Mouse (Mus musculus) heart, postnatal 0 days (tissue): ENCODE results near the gene Gm10563. TPM values are rescaled to one million over a fixed set of nuclear protein-coding genes. Genes with fewer than 3 reads are reported as not detected.

Source experiments
- ATAC-seq: fragments of 200-750 bp; cut with Nextera tagmentation; 2 replicates; pipeline ENCODE4 v1.8.0; 2017; ENCODE audit warnings: low read depth, moderate number of reproducible peaks, moderate library complexity; ENCODE audit not compliant: insufficient read depth
- DNase-seq: peaks from one replicate; pipeline ENCODE4 v3.0.0-alpha.2; 2016; ENCODE audit warnings: low spot score
- H3K27ac ChIP-seq: fragments of 300-500 bp; sonication (generic); 2 replicates; pipeline ENCODE4 v1.5.1; 2014; ENCODE audit warnings: low read depth, mild to moderate bottlenecking
- H3K27me3 ChIP-seq: fragments of 300-500 bp; sonication (generic); 2 replicates; pipeline ENCODE4 v1.6.1; 2014; ENCODE audit warnings: low read length, mixed read lengths; ENCODE audit not compliant: control insufficient read depth, insufficient read depth
- H3K36me3 ChIP-seq: fragments of 300-500 bp; sonication (generic); replicated peaks from 2 replicates; pipeline ENCODE4 v1.6.1; 2014; ENCODE audit warnings: low read length, mixed read lengths; ENCODE audit not compliant: control insufficient read depth, insufficient read depth
- H3K4me1 ChIP-seq: fragments of 300-500 bp; sonication (generic); 2 replicates; pipeline ENCODE4 v1.6.1; 2014; ENCODE audit warnings: antibody characterized with exemption; ENCODE audit not compliant: control insufficient read depth, insufficient read depth
- H3K4me2 ChIP-seq: fragments of 300-500 bp; sonication (generic); 2 replicates; pipeline ENCODE4 v1.6.1; 2014; ENCODE audit warnings: low read depth, mild to moderate bottlenecking, low read length, moderate library complexity
- H3K4me3 ChIP-seq: fragments of 300-500 bp; sonication (generic); 2 replicates; pipeline ENCODE4 v1.5.1; 2014; ENCODE audit warnings: low read depth, low read length
- H3K9ac ChIP-seq: fragments of 300-500 bp; sonication (generic); replicated peaks from 2 replicates; pipeline ENCODE4 v1.6.1; 2014; ENCODE audit warnings: low read depth, low read length, mixed read lengths
- H3K9me3 ChIP-seq: fragments of 300-500 bp; sonication (generic); replicated peaks from 2 replicates; pipeline ENCODE4 v1.6.1; 2016; ENCODE audit warnings: low read length; ENCODE audit not compliant: control insufficient read depth
- CTCF ChIP-seq: IDR thresholded peaks from 2 replicates; pipeline ENCODE4 v1.5.1; 2016; ENCODE audit warnings: antibody characterized with exemption, control low read depth, low read depth
- EP300 ChIP-seq: IDR thresholded peaks from 2 replicates; pipeline ENCODE4 v1.6.1; 2016; ENCODE audit warnings: antibody characterized with exemption, low read depth
- WGBS: fragments of 180-500 bp; shearing (Covaris S2); extraction: QIAGEN DNeasy Blood & Tissue Kit; methylation state at CpG from one replicate; pipeline ENCODE4 v1.1.7; 2014; 5-methylcytosine and 5-hydroxymethylcytosine counted together
- polyA plus RNA-seq: library from polyadenylated mRNA; unstranded; fragments of >200 nt; fragmentation: Nextera tagmentation; extraction: Ambion mirVana; gene quantifications from 2 replicates; pipeline ENCODE4 v1.2.1, GENCODE M21; 2015
- total RNA-seq: library from RNA; depleted of rRNA; stranded (reverse); fragments of >200 nt; gene quantifications from 2 replicates; pipeline ENCODE4 v1.2.3, GENCODE M21; 2014; ENCODE audit warnings: low replicate concordance

The Gm10563 gene
- total and polyA plus RNA-seq, 2 experiments from 2014 or later: not detected

- H3K4me1 ChIP-seq: peaks cover 41% of the 10 kb centered on the region
- H3K36me3 ChIP-seq: peaks cover 34% of the 10 kb centered on the region
- peak overlapping the region; percentile 66 for H3K4me2 ChIP-seq
- H3K4me3 ChIP-seq: peak overlapping the region; percentile 53
- peak; percentile 39; the same call in 1 of the 2 replicates for ATAC-seq
- peak overlapping the region; percentile 58; the same call in 1 of the 2 replicates for H3K9ac ChIP-seq
- peaks cover 26% of the 10 kb centered on the region for H3K27me3 ChIP-seq
- H3K9me3 ChIP-seq: no peaks in the 10 kb centered on the region
- TF ChIP-seq CTCF: peak; percentile 26; the same call in 1 of the 2 replicates
- TF ChIP-seq EP300: no peak
- H3K27ac ChIP-seq: peak overlapping the region; percentile 72
- peak; percentile 59 for DNase-seq
- 2% methylated on average over 31 of the region's 31 CpGs for WGBS
Observed at GRCm38 (mm10) chr4:155653451-155654182, 8.4 kb upstream of the Gm10563 start.

GRCm38 (mm10) chr4:155653086-155653450, 7.9 kb upstream of the Gm10563 start, which contains the start of gene Mmp23:
Gene Mmp23, minus strand, starts transcription at chr4:155653384.
- ATAC-seq (peak; percentile 51), DNase-seq (peak; percentile 47)
- H3K4me3 ChIP-seq: peak within 1 kb of the TSS; percentile 53
- TF ChIP-seq CTCF (no peak), EP300 (no peak)
- peak within 1 kb of the TSS; percentile 72 for H3K27ac ChIP-seq
- under 1% methylated on average over 32 of the region's 33 CpGs for WGBS
- no peaks in the 10 kb centered on the region for H3K9me3 ChIP-seq
- H3K4me2 ChIP-seq: peak within 1 kb of the TSS; percentile 66
- H3K36me3 ChIP-seq: peaks cover 39% of the 10 kb centered on the region
- peaks cover 26% of the 10 kb centered on the region for H3K27me3 ChIP-seq
- peak within 1 kb of the TSS; percentile 58 for H3K9ac ChIP-seq
- peaks cover 41% of the 10 kb centered on the region for H3K4me1 ChIP-seq

GRCm38 (mm10) chr4:155652283-155653085, 7.3 kb upstream of the Gm10563 start:
- Histone ChIP-seq H3K4me3 (peak overlapping the region; percentile 53), H3K27me3 (peaks cover 26% of the 10 kb centered on the region), H3K36me3 (peaks cover 45% of the 10 kb centered on the region), H3K9me3 (no peaks in the 10 kb centered on the region), H3K27ac (peak overlapping the region; percentile 72), H3K4me2 (peak overlapping the region; percentile 66), H3K9ac (peak overlapping the region; percentile 58), H3K4me1 (peaks cover 41% of the 10 kb centered on the region)
- DNase-seq (peak; percentile 11), ATAC-seq (no peak)
- WGBS: 27% methylated on average over 36 of the region's 36 CpGs
- TF ChIP-seq EP300 (no peak), CTCF (no peak)

DNA sequence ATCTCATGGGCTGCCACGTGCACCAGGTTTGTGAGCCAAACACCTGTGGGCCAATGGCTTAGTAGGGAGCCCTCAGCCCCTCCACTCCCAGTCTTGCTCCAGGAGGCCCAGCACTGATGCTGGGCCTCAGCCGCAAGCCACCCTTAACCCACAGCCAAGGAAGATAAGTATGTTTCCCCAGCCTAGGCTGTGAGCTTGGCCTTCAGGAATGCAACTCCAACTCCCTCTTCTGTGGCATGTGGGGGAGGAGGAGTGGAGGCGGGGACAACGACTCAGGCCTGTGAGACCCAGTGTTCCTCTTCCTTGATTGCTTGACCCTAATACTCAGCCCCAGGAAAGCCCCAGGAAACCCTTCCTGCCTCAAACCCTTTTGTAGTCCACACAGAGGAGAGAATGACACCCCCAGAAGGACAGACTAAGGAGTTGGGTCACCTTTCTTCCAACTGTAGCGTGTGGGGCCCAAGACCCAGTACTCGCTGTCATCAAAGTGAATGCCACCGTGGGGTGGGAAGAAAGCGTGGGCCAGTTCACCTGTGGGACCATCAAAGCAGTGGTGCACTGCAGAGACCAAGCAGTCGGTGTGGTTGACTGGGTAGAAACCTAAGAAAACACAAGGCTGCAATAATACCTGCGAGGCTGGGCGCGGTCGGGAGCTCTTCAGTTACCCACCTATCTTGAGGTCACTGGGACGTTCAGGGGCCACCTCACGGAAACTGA, 6.5 kb upstream of the Gm10563 start:
- Histone ChIP-seq H3K4me2 (peak overlapping the region; percentile 66), H3K4me3 (peak overlapping the region; percentile 53; the same call in 1 of the 2 replicates), H3K27me3 (peaks cover 26% of the 10 kb centered on the region), H3K9me3 (no peaks in the 10 kb centered on the region), H3K9ac (no peak overlapping the region), H3K27ac (peak overlapping the region; percentile 72), H3K36me3 (peaks cover 52% of the 10 kb centered on the region), H3K4me1 (peaks cover 41% of the 10 kb centered on the region)
- TF ChIP-seq CTCF: no peak
- no peak for TF ChIP-seq EP300
- ATAC-seq: peak; percentile 67
- DNase-seq: peak; percentile 86
- 44% methylated on average over 15 of the region's 15 CpGs for WGBS

GRCm38 (mm10) chr4:155649355-155649754, 4.1 kb upstream of the Gm10563 start:
- DNase-seq (no peak), ATAC-seq (no peak)
- Histone ChIP-seq H3K4me2 (no peak overlapping the region), H3K4me1 (peaks cover 31% of the 10 kb centered on the region), H3K36me3 (peaks cover 55% of the 10 kb centered on the region), H3K27ac (no peak overlapping the region), H3K9me3 (no peaks in the 10 kb centered on the region), H3K9ac (no peak overlapping the region), H3K4me3 (no peak overlapping the region), H3K27me3 (peaks cover 14% of the 10 kb centered on the region; the same call in 1 of the 2 replicates)
- 88% methylated on average over 11 of the region's 11 CpGs for WGBS
- no peak for TF ChIP-seq CTCF
- no peak for TF ChIP-seq EP300
